Mouse (Mus musculus) erythroid progenitor cell, adult 5-6 weeks (primary cell): ENCODE measurements around the gene Mkln1. TPM values are rescaled to one million over a fixed set of nuclear protein-coding genes. Genes with fewer than 3 reads are reported as not detected.
A peak's percentile ranks its signal among the peaks of the same experiment; 100 is the strongest.

Experiments used
- ATAC-seq: replicated peaks from 2 replicates; pipeline ENCODE4 v1.8.0; 2016; ENCODE audit warnings: moderate number of reproducible peaks, mild to moderate bottlenecking, moderate TSS enrichment, inconsistent platforms; ENCODE audit not compliant: poor library complexity, low FRiP score, severe bottlenecking
- total RNA-seq, 2 experiments: library from RNA; stranded (forward) in 1 of 2; stranded (reverse) in 1 of 2; fragments of 150-400 nt in 1 of 2; fragments of 186-747, 209-891 nt in 1 of 2; gene quantifications; 2 replicates each; pipeline versions ENCODE4 v1.2.3 to v1.2.4; 2015 to 2017; ENCODE audit warnings: low replicate concordance in 2 of 2

Gene Mkln1
- total RNA-seq, 2 experiments from 2014 or later: 214 to 218 TPM

DNA sequence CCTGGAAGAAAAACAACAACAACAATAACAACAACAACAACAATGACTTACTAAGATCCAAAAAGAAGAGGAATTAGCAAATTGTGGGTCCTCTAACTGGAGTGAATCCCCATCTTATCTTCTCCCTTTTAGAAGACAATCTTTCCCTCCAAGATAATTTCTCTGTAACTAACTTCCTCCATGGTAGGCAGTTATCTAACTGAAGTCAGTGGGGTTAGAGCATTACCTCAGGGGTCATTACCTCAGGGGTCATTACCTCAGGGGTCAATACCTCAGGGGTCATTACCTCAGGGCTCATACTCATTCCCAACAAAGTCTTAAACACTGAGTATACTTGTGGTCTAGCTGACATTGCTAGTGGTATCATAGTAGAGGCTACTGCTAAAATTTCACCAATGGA lies 1.2 kb upstream of the Mkln1 start:
- no peak for ATAC-seq

- peak; percentile 60 for ATAC-seq
Measured at GRCm38 (mm10) chr6:31397775-31398430, 632 bp upstream of the Mkln1 start.

DNA sequence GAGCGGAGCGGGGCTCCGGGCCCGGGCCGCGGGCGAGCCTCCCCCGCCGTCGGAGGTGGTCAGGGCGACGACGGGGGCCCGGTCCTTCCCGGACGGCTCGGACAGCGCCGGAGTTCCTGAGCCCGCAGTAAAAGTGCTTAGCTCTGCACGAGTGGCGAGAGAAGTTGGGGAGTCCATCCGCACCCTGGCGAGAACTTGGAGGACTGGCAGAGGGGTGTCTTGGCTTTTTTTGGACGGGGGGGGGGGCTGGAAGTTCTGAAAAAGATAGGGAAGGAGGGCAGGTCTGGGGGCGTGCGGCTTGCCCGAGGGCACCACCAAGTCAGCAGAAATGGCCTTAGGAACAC lies 643 bp downstream of the Mkln1 start:
- ATAC-seq: no peak

DNA sequence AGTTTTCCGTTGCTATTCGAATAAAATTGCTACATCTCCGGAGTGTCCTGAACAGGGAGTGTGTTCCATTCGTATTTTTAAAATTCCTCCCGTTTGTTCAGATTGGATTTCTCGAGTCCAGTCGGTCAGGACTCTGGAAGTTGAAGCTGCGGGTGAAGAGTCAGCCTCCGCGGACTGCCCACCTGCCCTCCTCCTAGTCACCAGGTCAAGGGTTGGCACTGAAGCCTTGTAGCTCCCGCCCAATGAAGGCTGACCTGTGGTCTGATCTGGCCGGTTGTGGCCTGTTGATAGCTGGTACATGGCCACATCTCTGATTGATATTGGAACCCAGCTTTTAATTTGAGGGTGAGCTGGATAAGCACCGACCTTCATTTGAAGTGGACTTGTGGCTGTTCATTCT lies 1.0 kb downstream of the Mkln1 start:
- ATAC-seq: peak; percentile 62

GRCm38 (mm10) chr6:31411017-31411416 lies 12.5 kb downstream of the Mkln1 start:
- ATAC-seq: no peak

GRCm38 (mm10) chr6:31412487-31412886 lies 14.0 kb downstream of the Mkln1 start:
- no peak for ATAC-seq

DNA sequence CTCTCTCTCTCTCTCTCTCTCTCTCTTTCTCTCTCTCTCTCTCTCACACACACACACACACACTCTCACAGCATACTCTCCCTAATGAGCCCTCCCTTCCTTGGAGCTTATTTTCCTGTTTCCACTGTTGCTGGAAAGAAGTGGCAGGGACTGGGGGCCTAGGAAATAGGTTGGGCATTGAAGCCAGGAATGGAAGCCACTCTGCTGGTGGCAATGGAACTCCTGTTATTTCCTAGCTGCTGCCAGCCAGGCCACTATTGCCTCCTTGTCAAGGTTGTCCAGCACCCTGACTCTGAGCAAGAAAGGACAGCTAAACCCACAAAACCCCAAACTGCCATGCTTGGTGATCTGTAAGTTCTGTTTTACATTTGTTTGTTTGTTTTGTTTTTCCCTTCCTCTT lies 15.0 kb downstream of the Mkln1 start:
- no peak for ATAC-seq

DNA sequence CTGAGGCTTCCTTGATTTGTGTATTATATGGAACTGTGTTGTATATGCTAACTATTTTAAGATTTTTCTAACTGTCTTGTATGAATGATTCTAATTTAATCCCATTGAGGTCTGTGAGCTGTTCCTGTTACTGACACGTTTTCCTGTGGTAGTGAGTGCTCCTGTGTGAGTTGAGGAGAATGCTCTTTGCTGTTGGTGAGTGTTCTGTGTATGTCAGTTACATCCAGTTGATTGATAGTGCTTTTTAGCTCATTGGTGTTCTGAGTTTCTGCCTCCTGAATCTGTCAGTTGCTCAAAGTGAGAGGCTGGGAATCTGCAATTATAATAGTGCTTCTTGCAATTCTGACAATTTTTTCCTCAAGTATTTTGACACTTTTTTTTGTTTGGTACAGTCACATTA lies 15.8 kb downstream of the Mkln1 start:
- no peak for ATAC-seq

GRCm38 (mm10) chr6:31425428-31425827 lies 26.9 kb downstream of the Mkln1 start:
- no peak for ATAC-seq

DNA sequence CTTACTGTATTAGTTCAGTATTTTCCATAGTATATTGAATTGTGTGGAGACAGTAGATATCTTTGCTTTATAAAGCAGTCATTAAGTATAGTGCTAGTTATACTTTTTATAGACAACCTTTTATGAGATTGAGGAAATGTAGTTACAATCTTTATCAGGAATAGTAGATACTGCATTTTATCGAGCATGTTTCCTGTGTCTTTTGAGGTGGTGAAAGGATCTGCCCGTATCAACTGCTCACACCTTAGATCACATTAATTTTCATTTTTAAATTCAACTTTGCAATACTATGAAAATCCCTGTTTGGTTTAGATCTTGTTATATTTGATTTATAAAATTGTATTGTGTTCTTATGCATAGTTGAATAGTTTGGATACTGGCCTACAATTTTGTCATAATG lies 38.7 kb downstream of the Mkln1 start:
- no peak for ATAC-seq

- ATAC-seq: no peak
Measured at GRCm38 (mm10) chr6:31445258-31445657, 46.7 kb downstream of the Mkln1 start.

DNA sequence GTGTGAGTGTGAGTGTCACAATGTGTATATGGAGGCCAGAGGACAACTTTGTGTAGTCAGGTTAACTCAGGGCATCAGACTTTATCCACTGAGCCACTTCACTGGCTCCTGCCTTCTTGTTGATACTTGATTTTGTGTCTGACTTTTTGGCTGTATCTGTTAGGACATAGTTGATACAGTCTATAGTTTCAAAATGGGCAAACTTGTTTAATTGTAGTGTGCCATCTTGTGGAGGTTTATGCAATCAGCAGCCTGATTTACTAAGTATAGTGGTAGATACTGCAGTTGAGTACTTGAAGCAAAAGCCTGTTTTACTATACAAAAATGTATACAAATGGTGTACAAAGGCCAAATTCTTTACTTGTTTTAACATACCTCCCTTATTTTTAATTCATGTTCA lies 55.2 kb downstream of the Mkln1 start:
- no peak for ATAC-seq

- no peak for ATAC-seq
Measured at GRCm38 (mm10) chr6:31455376-31455775, 56.8 kb downstream of the Mkln1 start.

DNA sequence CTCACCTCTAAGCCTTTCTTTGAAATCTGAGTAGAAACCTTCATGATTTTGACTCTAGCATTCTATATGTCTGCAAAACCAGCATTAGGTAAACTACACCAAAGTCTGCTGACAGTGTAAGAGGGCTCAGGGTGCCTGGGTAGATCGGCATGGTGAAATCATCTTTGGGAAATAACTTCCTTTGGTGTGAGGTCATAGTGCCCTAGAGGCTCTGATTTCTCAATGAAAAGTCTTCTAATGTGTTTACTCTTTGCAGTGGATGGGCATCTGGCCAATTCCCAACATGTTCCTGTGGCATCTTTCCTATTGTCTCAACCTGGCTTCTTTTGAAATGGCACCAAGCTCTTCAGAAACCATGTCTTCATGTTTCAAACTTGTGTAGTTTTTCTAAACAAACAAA lies 58.5 kb downstream of the Mkln1 start:
- no peak for ATAC-seq

DNA sequence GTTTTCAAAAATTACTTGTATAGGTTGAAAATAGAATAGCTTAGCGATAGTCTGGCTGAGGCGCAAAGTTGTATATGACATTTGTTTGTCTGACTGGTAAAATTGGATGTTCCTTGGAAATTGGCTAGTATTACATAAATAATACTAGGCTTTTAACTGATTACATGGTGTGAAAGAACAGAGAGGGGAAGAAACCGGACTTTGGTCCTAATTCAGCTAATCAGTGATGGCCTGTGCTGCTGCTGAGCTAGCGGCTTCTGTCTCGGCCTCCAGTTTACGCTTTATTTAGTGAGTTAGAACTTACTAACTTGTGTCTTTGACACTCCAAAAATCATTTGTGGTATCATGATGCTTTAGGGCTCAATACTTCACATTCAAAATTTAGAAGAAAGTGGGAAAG lies 70.9 kb downstream of the Mkln1 start:
- no peak for ATAC-seq

DNA sequence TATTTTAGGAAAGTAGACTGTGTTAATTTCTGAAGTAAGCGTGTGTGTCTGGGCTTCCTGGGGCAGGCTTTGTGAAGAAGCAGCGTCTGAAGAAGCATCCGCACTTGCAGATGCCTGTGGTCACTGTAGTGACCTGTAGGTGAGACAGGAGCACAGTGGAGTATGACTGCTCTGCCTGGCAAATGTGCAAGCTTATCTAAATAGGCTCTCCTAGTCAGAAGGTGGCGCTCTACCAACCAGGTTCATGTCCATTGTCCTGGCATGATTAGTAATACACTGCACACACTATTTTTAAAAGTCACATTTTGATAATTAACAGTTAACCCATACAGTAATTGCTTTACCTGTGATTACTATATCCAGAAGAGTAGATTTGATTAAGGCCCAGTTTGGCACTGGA lies 79.7 kb downstream of the Mkln1 start:
- ATAC-seq: no peak

DNA sequence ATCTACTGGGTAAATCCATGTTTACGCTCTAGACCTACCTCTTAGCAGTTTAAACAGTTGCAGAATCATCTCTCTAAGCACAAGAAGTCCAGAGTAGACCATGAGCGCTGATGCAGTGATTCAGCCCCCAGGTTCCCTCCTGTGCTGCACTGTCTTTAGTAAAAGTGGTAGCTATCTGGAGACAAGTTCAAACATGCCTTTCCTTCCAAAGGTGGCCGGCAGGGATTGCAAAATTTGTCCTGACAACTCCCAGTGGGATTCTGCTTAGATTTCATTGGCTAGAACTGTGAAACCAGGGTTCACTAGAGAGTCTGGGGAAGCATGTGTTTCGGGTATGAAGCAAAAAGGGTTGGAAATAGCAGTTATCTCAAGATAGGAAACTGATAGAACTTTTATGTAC lies 81.5 kb downstream of the Mkln1 start:
- ATAC-seq: no peak

- ATAC-seq: no peak
Measured at GRCm38 (mm10) chr6:31486601-31487000, 88.1 kb downstream of the Mkln1 start.

DNA sequence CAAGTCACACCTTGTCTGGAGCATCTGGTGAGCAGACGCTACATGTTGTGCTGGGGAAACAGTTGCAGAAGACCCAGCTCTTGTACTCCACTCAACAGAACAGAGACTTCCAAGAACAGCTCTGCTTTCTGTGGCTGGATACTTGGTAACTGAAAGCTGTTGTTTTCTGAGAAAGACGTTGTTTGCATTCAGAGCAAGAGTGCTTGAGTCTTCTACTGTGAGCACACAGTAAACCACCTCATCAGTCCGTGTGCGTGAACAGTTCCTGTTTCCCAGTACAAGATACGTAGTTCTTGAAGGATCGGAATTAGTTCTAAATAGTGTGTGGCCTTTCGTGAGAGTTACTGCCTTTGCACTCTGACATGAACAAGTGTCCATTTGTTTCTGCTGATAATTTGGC lies 91.4 kb downstream of the Mkln1 start:
- no peak for ATAC-seq

DNA sequence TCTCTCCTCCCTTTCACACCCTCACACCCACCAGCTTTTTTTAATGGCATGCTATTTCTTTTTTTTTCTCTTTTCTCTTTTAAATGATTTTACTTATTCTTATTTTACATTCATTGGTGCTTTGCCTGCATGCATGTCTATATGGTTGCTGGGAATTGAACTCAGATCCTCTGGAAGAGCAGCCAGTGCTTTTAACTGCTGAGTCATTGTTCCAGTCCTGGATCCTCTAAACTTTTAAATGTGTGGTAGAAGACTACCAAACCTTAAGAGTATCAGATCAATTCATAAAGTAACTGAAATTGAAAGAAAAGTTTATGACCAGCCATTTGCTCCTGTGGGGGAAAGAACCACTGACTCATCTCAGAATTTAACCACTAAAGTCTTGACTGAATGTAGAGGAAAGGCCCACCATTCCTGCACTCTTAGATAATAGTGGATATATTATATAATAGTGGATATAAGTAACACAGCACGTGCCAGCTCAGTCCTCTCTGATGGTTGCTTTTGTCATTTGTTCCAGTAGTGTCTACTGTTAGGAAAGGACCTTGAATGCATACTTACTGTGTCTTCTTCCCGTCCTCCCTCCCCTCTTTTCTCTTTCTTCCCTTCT lies 96.7 kb downstream of the Mkln1 start:
- ATAC-seq: no peak

GRCm38 (mm10) chr6:31496227-31496626 lies 97.7 kb downstream of the Mkln1 start:
- no peak for ATAC-seq

DNA sequence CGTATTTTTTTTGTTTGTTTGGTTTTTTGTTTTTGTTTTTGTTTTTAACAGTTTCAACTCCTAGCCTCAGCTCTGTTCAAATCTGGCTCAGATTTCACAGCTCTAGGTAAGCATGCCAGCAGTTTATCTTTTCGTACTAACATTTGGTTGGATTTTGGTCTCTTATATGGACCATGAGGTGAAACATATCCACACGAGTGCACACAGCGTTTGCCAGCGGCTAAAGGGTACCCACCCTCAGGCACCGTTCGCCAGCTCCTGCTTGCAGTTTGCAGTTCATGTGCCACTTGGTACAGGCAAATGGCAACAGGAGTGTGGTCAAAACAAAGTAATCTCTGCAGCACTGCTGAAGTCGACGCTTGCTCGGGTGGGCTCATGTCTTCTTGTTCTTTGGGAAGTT lies 101.3 kb downstream of the Mkln1 start:
- ATAC-seq: no peak
